ENCODE assay signal across 8 mouse cellular contexts in genomic region chr14:61316861-61317260, GRCm38 (mm10). TPM values are rescaled to one million over a fixed set of nuclear protein-coding genes. Genes with fewer than 3 reads are reported as not detected.
DNase-seq lines count a peak whose midpoint lies in the region; ATAC-seq and TF ChIP-seq lines count a peak whose summit lies in the region.

No protein-coding gene starts in this region.

- WGBS in heart, adult 2 months = 32% methylated on average over 4 of the region's 4 CpGs

- H3K27me3 ChIP-seq in heart, adult 2 months (ENCODE audit: control insufficient read depth, insufficient read depth, low read length) = no peaks in the 10 kb centered on the region
- H3K27me3 ChIP-seq in Patski = no peaks in the 10 kb centered on the region

- no peak overlapping the region for H3K4me3 ChIP-seq in heart, adult 2 months

- TF ChIP-seq EP300 in heart, adult 2 months (IDR thresholded peaks at IDR 0.05; ENCODE audit: insufficient read depth, low read depth, low read length) = no peak

- no peak for TF ChIP-seq POLR2A in heart, adult 2 months (IDR thresholded peaks at IDR 0.05; ENCODE audit: insufficient read depth, low read depth, low read length)

- no peaks in the 10 kb centered on the region for H3K4me1 ChIP-seq in heart, adult 2 months (ENCODE audit: control insufficient read depth, insufficient read depth, low read length)

- peak in 1 of 2 experiments; percentile 31 for DNase-seq in heart, adult 2 months
- no peak for DNase-seq in heart, postnatal 25 days (ENCODE audit: low spot score)
- DNase-seq in Patski (ENCODE audit: low read depth, low spot score) = no peak
- peak; percentile 83 to 89 for DNase-seq in cerebellum, postnatal 10 days
- DNase-seq in gastrocnemius, postnatal 14 days = peak; percentile 29
- DNase-seq in kidney, postnatal 4 days = peak; percentile 62 to 71
- DNase-seq in lung, postnatal 14 days = peak; percentile 63
- DNase-seq in right cerebral cortex, postnatal 4 days = peak; percentile 35

- POLR2A ChIA-PET in Patski (lab: Charles Lee) = no interaction called here

- peak; percentile 12 for ATAC-seq in Patski

- CTCF ChIA-PET in Patski (lab: Charles Lee) = interaction anchor here (0.7 to 2.8 kb wide), 4 partner anchors 10 to 40 kb away, joined by 4 to 12 read pairs (median 6); no protein-coding TSS in a partner anchor

- H3K36me3 ChIP-seq in heart, adult 2 months (ENCODE audit: control insufficient read depth, insufficient read depth, low read length) = no peaks in the 10 kb centered on the region

- H3K27ac ChIP-seq in heart, adult 2 months = no peak overlapping the region

- H3K79me2 ChIP-seq in heart, adult 2 months (replicated peaks; ENCODE audit: control insufficient read depth, insufficient read depth, low read length) = no peaks in the 10 kb centered on the region

- intact Hi-C loops in heart, adult 2 months (cut with DNase I) = no loop called here
- intact Hi-C loops in heart, postnatal 25 days (cut with DNase I) = no loop called here
- intact Hi-C loops in gastrocnemius, postnatal 14 days (cut with DNase I; ENCODE audit: low total_unique reads) = no loop called here

- in situ Hi-C loops in Patski (cut with MboI; ENCODE audit: low pct_unique_long_range_greater_than_20kb) = no loop called here

- TF ChIP-seq CTCF in heart, adult 2 months (IDR thresholded peaks at IDR 0.05) = peak; percentile 79
- TF ChIP-seq CTCF in Patski (IDR thresholded peaks at IDR 0.05) = no peak

- H3K9ac ChIP-seq in heart, adult 2 months (ENCODE audit: low read depth, low read length) = no peak overlapping the region

RNA-seq across cellular contexts. Expression of gene Arl11, which starts 7.3 kb away (rescaled TPM):
- total RNA-seq in heart, adult 2 months (2021) = under 1 TPM; 0.42 to 0.75 TPM
- polyA plus RNA-seq in heart, adult 2 months (2012; rRNA removed) = 0.80 and 0.85 TPM in 2 replicates
- total RNA-seq in heart, postnatal 25 days (2021) = 1 to 10 TPM; 1.2 to 1.8 TPM
- polyA plus RNA-seq in Patski (2021) = not detected
- total RNA-seq in gastrocnemius, postnatal 14 days (2021) = under 1 TPM; 0.49 to 0.80 TPM

RNA-seq across cellular contexts. Expression of gene Ebpl, which starts 43.4 kb away (rescaled TPM):
- total RNA-seq in heart, adult 2 months (2021) = 1 to 10 TPM in 1 of 2 experiments, under 1 TPM in 1; 0.98 to 1.2 TPM
- 1.0 and 1.3 TPM in 2 replicates for polyA plus RNA-seq in heart, adult 2 months (2012; rRNA removed)
- 1 to 10 TPM; 1.3 TPM for total RNA-seq in heart, postnatal 25 days (2021)
- polyA plus RNA-seq in Patski (2021) = 4.0 TPM
- total RNA-seq in gastrocnemius, postnatal 14 days (2021) = 1 to 10 TPM; 1.8 to 1.9 TPM

RNA-seq across cellular contexts. Expression of gene Sgcg, which starts 58.6 kb away (rescaled TPM):
- 100 to 1,000 TPM; 181 to 235 TPM for total RNA-seq in heart, adult 2 months (2021)
- polyA plus RNA-seq in heart, adult 2 months (2012; rRNA removed) = 105 and 191 TPM in 2 replicates
- total RNA-seq in heart, postnatal 25 days (2021) = 100 to 1,000 TPM; 211 to 227 TPM
- polyA plus RNA-seq in Patski (2021) = not detected
- 100 to 1,000 TPM; 158 to 177 TPM for total RNA-seq in gastrocnemius, postnatal 14 days (2021)

Comparison
In these comparisons a context has a peak if more than half of its experiments do, and no peak if none do; other contexts are left out.
1. DNase-seq: peak in cerebellum, postnatal 10 days (2 of 2), gastrocnemius, postnatal 14 days (single experiment), kidney, postnatal 4 days (2 of 2), lung, postnatal 14 days (single experiment) and right cerebral cortex, postnatal 4 days (single experiment); none in heart, postnatal 25 days (single experiment) and Patski (single experiment).